Mouse (Mus musculus) v-Abl transformed pro-B cells (cell line): ENCODE data around the gene Znrf2.

Source experiments
- in situ Hi-C, 2 experiments: fragments of 400-800 bp; cut with MboI; formaldehyde crosslinking; loops; one replicate each; pipeline ENCODE4 v1.15.1; 2025; ENCODE audit not compliant: unreplicated experiment in 2 of 2

The Znrf2 gene

DNA sequence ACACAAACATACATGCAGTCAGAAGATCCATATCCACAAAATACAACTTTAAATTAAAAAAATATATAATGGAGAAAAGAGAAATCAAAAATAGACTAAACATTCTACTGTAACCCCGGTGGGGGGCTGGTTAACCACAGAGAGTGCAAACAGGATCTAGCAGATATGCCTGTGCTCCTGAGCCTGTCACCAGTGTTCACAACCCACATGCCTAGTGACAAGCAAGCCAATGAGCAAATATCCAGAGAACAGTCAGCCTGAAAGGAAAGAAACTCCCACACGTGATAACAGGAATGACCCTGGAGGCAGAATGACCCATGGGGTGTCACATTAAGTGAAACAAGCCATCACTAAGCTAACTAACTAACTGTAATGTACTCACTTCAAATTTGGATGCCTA is 119.8 kb downstream of the Znrf2 start:
- in situ Hi-C loops: no loop called here

DNA sequence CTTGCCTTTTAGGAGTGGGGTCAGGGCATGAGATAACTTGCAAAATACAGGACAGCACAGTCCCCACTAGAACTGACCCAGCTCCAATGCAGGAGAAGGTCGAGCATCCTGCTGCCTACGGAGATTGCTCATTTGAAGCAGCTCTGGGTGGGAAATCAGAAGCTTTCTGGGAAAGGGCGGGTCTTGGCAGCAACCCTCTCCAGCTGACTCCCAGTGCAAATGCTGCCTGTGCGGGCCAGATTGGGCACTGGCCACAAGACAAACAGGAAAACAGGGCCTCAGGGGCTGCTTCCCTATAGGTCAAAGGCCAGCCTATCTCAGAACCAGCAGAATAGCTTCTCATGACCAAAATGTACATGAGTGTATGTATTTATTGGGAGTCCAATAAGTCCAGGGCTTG is 122.9 kb downstream of the Znrf2 start:
- in situ Hi-C loops: no loop called here

DNA sequence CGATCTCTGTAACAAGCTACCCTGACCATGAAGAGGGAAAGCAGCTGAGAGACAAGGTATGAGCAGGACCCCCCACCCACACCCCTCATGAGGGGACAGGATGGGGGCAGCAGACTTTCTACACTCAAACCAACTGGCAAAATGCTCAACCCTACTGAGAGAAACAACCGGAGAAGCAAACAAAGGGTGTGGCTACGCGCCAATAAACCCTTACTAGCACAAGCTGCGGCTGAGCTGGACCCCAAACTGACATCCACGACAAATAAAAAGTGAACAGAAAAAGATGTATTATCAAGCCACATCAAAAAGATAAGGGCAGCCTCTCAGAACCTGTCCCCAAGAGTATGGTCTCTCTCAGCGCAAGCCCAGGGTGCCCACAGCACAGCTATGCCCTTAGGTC is 123.4 kb downstream of the Znrf2 start:
- in situ Hi-C loops: no loop called here

DNA sequence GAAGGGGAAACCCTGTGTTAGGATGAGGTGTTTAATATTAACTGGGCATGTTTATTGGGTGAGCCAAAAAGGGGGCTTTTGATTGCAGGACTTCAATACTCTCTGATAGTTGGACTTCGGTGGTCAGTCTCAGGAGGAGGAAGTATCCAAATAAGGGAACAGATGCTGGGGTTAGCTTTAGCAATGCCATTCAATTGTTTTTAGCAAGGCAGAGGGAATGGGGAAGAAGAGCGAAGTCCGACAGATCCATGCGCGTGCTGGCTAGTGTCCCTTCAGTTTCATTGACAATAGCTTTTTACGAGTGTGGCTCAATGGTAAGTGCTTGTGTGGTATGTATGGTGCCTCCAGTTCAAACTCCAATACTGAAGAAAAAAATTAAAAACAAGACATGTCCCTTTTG is 124.4 kb downstream of the Znrf2 start:
- in situ Hi-C loops: no loop called here
